Mouse (Mus musculus) hindbrain, embryonic 14.5 days (tissue): Measurements from ENCODE around the gene Uhrf1bp1. TPM values are rescaled to one million over a fixed set of nuclear protein-coding genes. Genes with fewer than 3 reads are reported as not detected.
A peak's percentile ranks its signal among the peaks of the same experiment; 100 is the strongest.

Experiments
- ATAC-seq: fragments of 200-750 bp; cut with Nextera tagmentation; 2 replicates; pipeline ENCODE4 v1.8.0; 2017; ENCODE audit warnings: moderate number of reproducible peaks, mild to moderate bottlenecking, moderate TSS enrichment, moderate library complexity; ENCODE audit not compliant: low FRiP score
- DNase-seq: peaks from one replicate; pipeline ENCODE4 v3.0.0-alpha.2; 2015; ENCODE audit warnings: low spot score
- H3K27ac ChIP-seq: fragments of 300-500 bp; sonication (generic); 2 replicates; pipeline ENCODE4 v1.5.1; 2014; ENCODE audit warnings: mild to moderate bottlenecking, moderate library complexity
- H3K27me3 ChIP-seq: fragments of 300-500 bp; sonication (generic); 2 replicates; pipeline ENCODE4 v1.6.1; 2014; ENCODE audit warnings: mild to moderate bottlenecking, low read length, mixed read lengths; ENCODE audit not compliant: control insufficient read depth, insufficient read depth
- H3K36me3 ChIP-seq: fragments of 300-500 bp; sonication (generic); replicated peaks from 2 replicates; pipeline ENCODE4 v1.6.1; 2014; ENCODE audit not compliant: control insufficient read depth, insufficient read depth
- H3K4me1 ChIP-seq: fragments of 300-500 bp; sonication (generic); replicated peaks from 2 replicates; pipeline ENCODE4 v1.6.1; 2014; ENCODE audit warnings: antibody characterized with exemption, low read length, mixed read lengths; ENCODE audit not compliant: control insufficient read depth, insufficient read depth
- H3K4me2 ChIP-seq: fragments of 300-500 bp; sonication (generic); replicated peaks from 2 replicates; pipeline ENCODE4 v1.6.1; 2014; ENCODE audit warnings: mild to moderate bottlenecking, moderate library complexity
- H3K4me3 ChIP-seq: fragments of 300-500 bp; sonication (generic); replicated peaks from 2 replicates; pipeline ENCODE4 v1.5.1; 2014; ENCODE audit warnings: mild to moderate bottlenecking, low read length
- H3K9ac ChIP-seq: fragments of 300-500 bp; sonication (generic); 2 replicates; pipeline ENCODE4 v1.6.1; 2014
- H3K9me3 ChIP-seq: fragments of 300-500 bp; sonication (generic); 2 replicates; pipeline ENCODE4 v1.6.1; 2016; ENCODE audit warnings: low read length; ENCODE audit not compliant: control insufficient read depth
- WGBS: fragments of 180-500 bp; shearing (Covaris S2); extraction: QIAGEN DNeasy Blood & Tissue Kit; methylation state at CpG from one replicate; pipeline ENCODE4 v1.1.7; 2014; 5-methylcytosine and 5-hydroxymethylcytosine counted together
- polyA plus RNA-seq: library from polyadenylated mRNA; unstranded; fragments of >200 nt; fragmentation: Nextera tagmentation; extraction: Ambion mirVana; gene quantifications from 2 replicates; pipeline ENCODE4 v1.2.1, GENCODE M21; 2014

Gene Uhrf1bp1
- polyA plus RNA-seq, 1 experiment from 2014 or later = 8.2 TPM

DNA sequence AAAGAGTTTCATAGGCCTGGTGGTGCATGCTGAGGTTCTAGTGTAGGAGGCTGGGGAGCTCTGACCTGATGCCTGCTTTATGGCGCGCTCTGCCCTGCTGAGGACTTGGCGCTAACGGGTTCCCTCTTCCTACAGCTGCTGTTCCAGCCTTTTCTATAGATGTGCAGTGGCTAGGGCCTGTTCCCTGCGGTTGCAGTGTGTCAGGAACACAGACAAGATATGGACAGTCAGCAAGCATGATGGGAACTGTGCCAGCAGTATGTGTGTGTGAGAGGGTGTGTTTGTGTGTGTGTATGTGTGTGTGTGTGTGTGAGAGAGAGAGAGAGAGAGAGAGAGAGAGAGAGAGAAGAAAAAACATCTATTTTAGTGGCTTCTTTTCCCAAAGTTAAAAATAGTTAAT, 82.8 kb downstream of the Uhrf1bp1 start:
- no peaks in the 10 kb centered on the region for H3K27me3 ChIP-seq
- no peak overlapping the region for H3K9ac ChIP-seq
- no peak overlapping the region for H3K4me3 ChIP-seq
- H3K27ac ChIP-seq = no peak overlapping the region
- WGBS = 83% methylated on average over 5 of the region's 5 CpGs
- no peaks in the 10 kb centered on the region for H3K36me3 ChIP-seq
- H3K9me3 ChIP-seq = no peaks in the 10 kb centered on the region
- no peak for ATAC-seq
- H3K4me2 ChIP-seq = no peak overlapping the region
- peaks cover 3% of the 10 kb centered on the region; the same call in 1 of the 2 replicates for H3K4me1 ChIP-seq
- no peak for DNase-seq

DNA sequence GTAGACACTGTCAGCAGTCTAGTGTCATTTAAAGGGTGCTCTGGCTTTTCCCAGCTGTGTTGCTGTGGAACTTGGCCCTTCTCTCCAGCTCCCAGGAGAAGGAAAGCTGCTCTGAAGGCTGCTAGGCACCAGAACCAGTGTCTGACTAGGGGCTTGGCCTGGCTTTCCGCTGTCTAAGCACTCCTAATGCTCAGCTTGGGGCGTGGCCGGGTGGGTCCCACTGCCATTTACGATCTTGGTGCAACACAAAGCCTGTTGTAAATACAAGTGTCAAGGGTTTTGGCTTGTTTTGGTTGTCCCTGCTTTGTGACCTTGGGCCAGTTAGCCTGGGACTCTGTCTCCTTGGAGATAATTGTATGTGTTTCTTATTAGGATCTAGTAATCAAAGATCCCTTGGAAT, 84.1 kb downstream of the Uhrf1bp1 start:
- 82% methylated on average over 4 of the region's 4 CpGs for WGBS
- H3K27ac ChIP-seq = no peak overlapping the region
- no peak for DNase-seq

DNA sequence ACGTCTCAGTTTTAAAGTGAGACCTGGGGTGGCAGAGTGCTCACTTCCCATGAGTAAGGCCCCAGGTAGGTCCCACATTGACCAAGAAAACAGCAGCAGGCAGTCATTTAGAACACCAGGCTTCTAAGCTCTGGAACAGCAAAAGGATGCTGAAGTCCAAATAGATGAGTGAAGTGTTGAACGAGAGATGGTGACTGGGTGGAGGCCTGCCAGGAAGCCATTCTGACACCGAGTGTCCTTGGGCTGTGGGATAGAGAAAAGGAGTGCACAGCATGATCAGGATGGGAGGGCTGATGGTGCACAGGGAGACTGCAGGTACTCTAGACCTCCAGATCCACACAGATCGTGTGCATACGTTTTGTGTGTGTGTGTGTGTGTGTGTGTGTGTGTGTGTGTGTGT, 84.9 kb downstream of the Uhrf1bp1 start:
- H3K9ac ChIP-seq = no peak overlapping the region

More for the DNA sequence above, 84.1 kb downstream of the Uhrf1bp1 start:
- no peak overlapping the region for H3K9ac ChIP-seq
- H3K4me1 ChIP-seq = peaks cover 3% of the 10 kb centered on the region; the same call in 1 of the 2 replicates
- no peak overlapping the region for H3K4me2 ChIP-seq
- no peaks in the 10 kb centered on the region for H3K27me3 ChIP-seq
- no peak for ATAC-seq
- H3K9me3 ChIP-seq = no peaks in the 10 kb centered on the region
- no peak overlapping the region for H3K4me3 ChIP-seq
- H3K36me3 ChIP-seq = no peaks in the 10 kb centered on the region

DNA sequence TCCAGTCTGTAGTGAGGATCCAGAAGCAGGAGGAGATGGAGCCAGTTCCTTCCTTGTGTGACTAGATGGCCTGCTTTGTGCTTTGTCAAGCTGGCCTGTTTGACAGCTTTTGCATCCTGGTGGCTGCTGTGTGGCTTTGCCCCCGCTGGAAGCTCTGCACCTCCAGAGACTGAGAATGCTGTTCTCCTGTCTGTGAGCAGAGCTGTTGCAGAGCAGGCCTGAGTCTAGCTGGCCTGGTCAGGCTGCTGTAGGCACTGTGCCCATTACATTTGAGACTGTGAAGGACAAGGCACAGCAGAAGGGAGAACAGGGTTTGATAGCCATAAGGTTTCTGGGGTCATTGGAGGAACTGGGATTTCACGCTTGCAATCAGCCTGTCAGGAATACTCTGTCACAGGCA, 85.5 kb downstream of the Uhrf1bp1 start:
- H3K4me2 ChIP-seq = no peak overlapping the region
- H3K4me3 ChIP-seq = no peak overlapping the region
- WGBS = 62% methylated on average over 2 of the region's 2 CpGs
- ATAC-seq (no peak), DNase-seq (no peak)
- H3K9ac ChIP-seq = no peak overlapping the region
- no peaks in the 10 kb centered on the region for H3K27me3 ChIP-seq
- no peak overlapping the region for H3K27ac ChIP-seq
- H3K4me1 ChIP-seq = peaks cover 14% of the 10 kb centered on the region
- H3K9me3 ChIP-seq = no peaks in the 10 kb centered on the region
- no peaks in the 10 kb centered on the region for H3K36me3 ChIP-seq

More for the DNA sequence above, 84.9 kb downstream of the Uhrf1bp1 start:
- Histone ChIP-seq H3K27me3 (no peaks in the 10 kb centered on the region), H3K36me3 (no peaks in the 10 kb centered on the region), H3K27ac (no peak overlapping the region), H3K9me3 (no peaks in the 10 kb centered on the region), H3K4me2 (no peak overlapping the region), H3K4me3 (no peak overlapping the region), H3K4me1 (peaks cover 10% of the 10 kb centered on the region)
- WGBS = 87% methylated on average over 5 of the region's 5 CpGs
- DNase-seq (no peak), ATAC-seq (no peak)

DNA sequence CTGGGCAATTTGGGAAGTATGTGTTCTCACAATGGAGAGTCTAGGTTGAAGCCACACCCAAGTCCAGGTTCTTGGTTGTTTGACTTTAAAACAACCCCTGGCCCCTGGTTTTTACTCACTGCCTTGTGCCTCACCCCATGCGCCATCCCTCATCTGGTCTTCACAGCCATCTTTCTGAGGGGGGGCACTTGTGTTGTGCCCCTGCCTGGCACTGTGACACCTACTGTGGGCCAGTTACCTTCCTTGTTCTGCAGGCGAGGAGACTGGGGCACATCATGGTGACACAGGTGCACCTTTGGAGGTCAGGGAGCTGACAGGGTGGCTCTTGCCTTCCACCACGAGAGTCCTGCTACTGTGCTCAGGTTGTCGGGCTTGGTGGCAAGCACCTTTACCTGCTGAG, 85.9 kb downstream of the Uhrf1bp1 start:
- H3K4me3 ChIP-seq = no peak overlapping the region
- no peak overlapping the region for H3K9ac ChIP-seq
- no peaks in the 10 kb centered on the region for H3K9me3 ChIP-seq
- peaks cover 17% of the 10 kb centered on the region for H3K4me1 ChIP-seq
- H3K36me3 ChIP-seq = no peaks in the 10 kb centered on the region
- DNase-seq (no peak), ATAC-seq (no peak)
- WGBS = 93% methylated on average over 4 of the region's 4 CpGs
- no peak overlapping the region for H3K4me2 ChIP-seq
- H3K27me3 ChIP-seq = no peaks in the 10 kb centered on the region
- no peak overlapping the region for H3K27ac ChIP-seq

DNA sequence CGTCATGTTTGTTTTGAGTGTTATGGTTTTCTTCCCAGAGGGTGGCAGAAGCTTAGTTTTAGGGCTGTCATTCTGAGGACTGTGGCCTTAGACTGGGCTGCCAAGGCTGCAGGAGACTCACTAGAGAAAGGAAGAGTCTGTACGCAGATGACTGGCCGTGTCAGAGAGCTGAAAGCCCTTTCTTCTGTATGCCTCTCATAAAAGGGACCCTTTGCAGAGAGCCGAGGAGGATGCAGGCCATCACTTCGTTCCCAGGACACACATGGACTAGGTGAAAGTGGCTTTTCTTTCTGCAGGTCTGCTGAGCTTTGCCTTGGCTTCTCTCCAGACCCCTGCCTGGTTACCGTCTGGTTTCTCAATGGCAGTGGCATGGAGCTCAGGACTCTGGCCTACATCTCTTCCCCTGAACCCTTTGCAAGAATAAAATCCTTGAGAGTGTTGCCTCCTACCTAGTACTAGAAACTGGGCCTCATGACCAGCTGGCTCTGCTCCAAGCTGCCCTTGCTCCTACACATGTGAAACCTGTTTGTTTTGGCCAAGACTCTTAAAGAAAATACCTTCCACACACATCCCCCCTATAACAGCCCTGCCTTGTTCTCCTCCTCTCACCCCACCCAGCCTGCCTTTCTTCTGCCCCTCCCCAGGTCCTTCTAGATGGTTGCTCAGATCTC, 89.4 kb downstream of the Uhrf1bp1 start:
- Histone ChIP-seq H3K9ac (no peak overlapping the region), H3K4me2 (no peak overlapping the region), H3K27ac (peak overlapping the region; percentile 58), H3K27me3 (no peaks in the 10 kb centered on the region), H3K4me3 (no peak overlapping the region), H3K9me3 (no peaks in the 10 kb centered on the region), H3K36me3 (no peaks in the 10 kb centered on the region), H3K4me1 (peaks cover 15% of the 10 kb centered on the region)
- no peak; the same call in 1 of the 2 replicates for ATAC-seq
- 40% methylated on average over 6 of the region's 6 CpGs for WGBS
- DNase-seq = peak; percentile 67

DNA sequence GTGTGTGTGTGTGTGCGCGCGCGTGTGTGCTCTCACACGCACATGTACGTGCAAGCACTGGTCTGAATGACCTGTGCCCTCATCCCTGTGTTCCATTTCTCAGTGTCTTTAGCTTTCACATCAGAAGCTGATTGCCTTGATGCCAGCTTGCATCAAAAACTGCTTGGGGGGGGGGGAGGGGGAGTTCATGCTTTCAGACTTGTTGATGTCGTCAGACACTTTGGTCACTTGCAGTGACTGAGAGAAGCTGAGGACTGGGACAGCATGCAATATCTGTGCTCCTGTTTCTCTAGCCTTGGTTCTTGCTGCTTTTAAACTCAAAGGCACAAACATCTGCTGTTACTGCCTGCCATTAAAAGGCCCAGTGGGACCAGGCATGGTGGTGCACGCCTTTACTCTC, 90.1 kb downstream of the Uhrf1bp1 start:
- H3K27ac ChIP-seq = peak overlapping the region; percentile 58
- H3K27me3 ChIP-seq = no peaks in the 10 kb centered on the region
- H3K4me3 ChIP-seq = no peak overlapping the region
- no peaks in the 10 kb centered on the region for H3K9me3 ChIP-seq
- peaks cover 15% of the 10 kb centered on the region; the same call in 1 of the 2 replicates for H3K4me1 ChIP-seq
- ATAC-seq (no peak), DNase-seq (no peak)
- H3K9ac ChIP-seq = no peak overlapping the region
- WGBS = 86% methylated on average over 8 of the region's 8 CpGs
- H3K4me2 ChIP-seq = no peak overlapping the region
- H3K36me3 ChIP-seq = no peaks in the 10 kb centered on the region

DNA sequence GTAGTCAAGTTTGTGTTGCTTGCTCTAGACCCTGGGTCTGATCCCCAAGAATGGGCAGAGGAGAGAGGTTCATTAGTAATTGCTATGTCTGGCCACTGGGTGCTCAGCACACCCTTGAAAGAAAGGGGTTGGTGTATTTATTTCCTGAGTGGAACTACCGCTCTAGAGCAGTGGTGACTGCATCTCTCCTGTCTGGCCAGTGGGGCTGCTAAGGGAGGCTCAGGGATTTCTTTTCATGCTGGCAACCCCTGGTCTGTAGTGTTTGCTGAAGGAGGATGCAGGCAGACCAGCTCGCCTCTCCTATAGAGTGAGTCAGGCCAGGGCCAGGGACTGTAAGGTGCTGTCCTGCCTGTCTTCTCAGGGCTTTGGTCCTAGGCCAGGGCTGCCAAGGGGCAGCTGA, 90.9 kb downstream of the Uhrf1bp1 start:
- no peak for ATAC-seq
- WGBS = 76% methylated on average over 2 of the region's 2 CpGs
- Histone ChIP-seq H3K9ac (0 out of 2 replicates have a peak overlapping the region, but pooled peaks have one; percentile 20), H3K4me1 (peaks cover 15% of the 10 kb centered on the region; the same call in 1 of the 2 replicates), H3K36me3 (no peaks in the 10 kb centered on the region), H3K9me3 (no peaks in the 10 kb centered on the region), H3K4me3 (no peak overlapping the region), H3K4me2 (no peak overlapping the region), H3K27ac (0 out of 2 replicates have a peak overlapping the region, but pooled peaks have one; percentile 20), H3K27me3 (no peaks in the 10 kb centered on the region)
- DNase-seq = no peak
